Comparison of ENCODE assay signal across 16 mouse cellular contexts in genomic region chr2:56233042-56233441, GRCm38 (mm10).
DNase-seq lines count a peak whose midpoint lies in the region; ATAC-seq and TF ChIP-seq lines count a peak whose summit lies in the region.
"Had no signal": no experiment of that assay in that cellular context is flagged by ENCODE, and none has a peak within 500 bp of the region (broad histone marks: within the 10 kb centered on the region; RNA-seq: fewer than 3 reads in every experiment).

No protein-coding gene starts in this region.

- 54% methylated on average over 1 of the region's 1 CpGs for WGBS in forebrain, postnatal 0 days
- WGBS in embryonic facial prominence, embryonic 10.5 days, result 81% methylated on average over 1 of the region's 1 CpGs

- no peak overlapping the region for H3K9ac ChIP-seq in forebrain, postnatal 0 days
- H3K9ac ChIP-seq: lung, embryonic 15.5 days had no signal

- H3K36me3 ChIP-seq in forebrain, postnatal 0 days (ENCODE audit: insufficient read depth), result no peaks in the 10 kb centered on the region
- no peaks in the 10 kb centered on the region for H3K36me3 ChIP-seq in embryonic facial prominence, embryonic 10.5 days (replicated peaks)
- H3K36me3 ChIP-seq: G1E; lung, embryonic 15.5 days had no signal

- ATAC-seq in frontal cortex, adult (ENCODE audit: low TSS enrichment), result peak; percentile 86
- peak; percentile 70 for ATAC-seq in forebrain, postnatal 0 days
- ATAC-seq in activated CD4-positive, CD25-positive, alpha-beta regulatory T cell, adult 4 months, result no peak

- DNase-seq in frontal cortex, postnatal 14 days (ENCODE audit: low spot score in 2 of 2), result no peak
- peak; percentile 17 for DNase-seq in cerebellum, adult 11-12 months
- DNase-seq in forebrain, postnatal 0 days, result peak; percentile 71
- peak; percentile 36 to 62 for DNase-seq in right cerebral cortex, postnatal 10 days (ENCODE audit: low spot score in 2 of 2)
- DNase-seq in embryonic facial prominence, embryonic 10.5 days (ENCODE audit: low spot score), result no peak
- no peak for DNase-seq in spleen, postnatal 14 days (ENCODE audit: low spot score in 2 of 2)
- DNase-seq: B cell, adult 2 months; gastrocnemius, postnatal 14 days; kidney, adult 11 months; liver; spleen, adult 18-20 months had no signal

- H3K27ac ChIP-seq in forebrain, postnatal 0 days (ENCODE audit: low read depth, low read length), result no peak overlapping the region
- H3K27ac ChIP-seq in embryonic facial prominence, embryonic 10.5 days (replicated peaks), result no peak overlapping the region
- H3K27ac ChIP-seq: lung, embryonic 15.5 days had no signal

- H3K4me3 ChIP-seq in forebrain, postnatal 0 days (ENCODE audit: low read depth, low read length), result no peak overlapping the region
- no peak overlapping the region for H3K4me3 ChIP-seq in embryonic facial prominence, embryonic 10.5 days
- H3K4me3 ChIP-seq: lung, embryonic 15.5 days; megakaryocyte, embryonic 14.5 days had no signal

- H3K4me2 ChIP-seq in forebrain, postnatal 0 days (ENCODE audit: low read depth), result no peak overlapping the region
- H3K4me2 ChIP-seq: lung, embryonic 15.5 days had no signal

- TF ChIP-seq CTCF in forebrain, postnatal 0 days (IDR thresholded peaks at IDR 0.05; ENCODE audit: low read depth), result no peak

- no peaks in the 10 kb centered on the region for H3K27me3 ChIP-seq in forebrain, postnatal 0 days (ENCODE audit: insufficient read depth, low read length)
- H3K27me3 ChIP-seq in embryonic facial prominence, embryonic 10.5 days (replicated peaks; ENCODE audit: low read depth, poor library complexity, severe bottlenecking), result no peaks in the 10 kb centered on the region
- H3K27me3 ChIP-seq: lung, embryonic 15.5 days; megakaryocyte, embryonic 14.5 days had no signal

- H3K4me1 ChIP-seq in forebrain, postnatal 0 days (ENCODE audit: insufficient read depth), result no peaks in the 10 kb centered on the region
- H3K4me1 ChIP-seq in embryonic facial prominence, embryonic 10.5 days, result no peaks in the 10 kb centered on the region
- H3K4me1 ChIP-seq: lung, embryonic 15.5 days; megakaryocyte, embryonic 14.5 days had no signal

- H3K9me3 ChIP-seq in forebrain, postnatal 0 days (ENCODE audit: low read length), result no peaks in the 10 kb centered on the region
- no peaks in the 10 kb centered on the region for H3K9me3 ChIP-seq in embryonic facial prominence, embryonic 10.5 days
- H3K9me3 ChIP-seq: G1E; lung, embryonic 15.5 days had no signal

Comparison
In these comparisons a context has a peak if more than half of its experiments do, and no peak if none do; other contexts are left out.
1. DNase-seq: peak in cerebellum, adult 11-12 months (single experiment), forebrain, postnatal 0 days (single experiment) and right cerebral cortex, postnatal 10 days (2 of 2); none in frontal cortex, postnatal 14 days (0 of 2), embryonic facial prominence, embryonic 10.5 days (single experiment) and spleen, postnatal 14 days (0 of 2).